Mouse (Mus musculus) erythroblast, embryonic 14.5 days (primary cell): Measurements from ENCODE around the gene 5430403G16Rik. TPM values are rescaled to one million over a fixed set of nuclear protein-coding genes. Genes with fewer than 3 reads are reported as not detected.
"Not testable (repeated sequence)": the region's sequence is repeated elsewhere in the genome, so short reads cannot be mapped to it uniquely, and the experiment has no call there.

ENCODE experiments used
- H3K27me3 ChIP-seq: 2 replicates; pipeline ENCODE4 v1.6.1; 2012; ENCODE audit warnings: inconsistent platforms; ENCODE audit not compliant: control insufficient read depth
- H3K36me3 ChIP-seq: 2 replicates; pipeline ENCODE4 v1.6.1; 2012; ENCODE audit warnings: mild to moderate bottlenecking, inconsistent platforms; ENCODE audit not compliant: control insufficient read depth
- H3K4me1 ChIP-seq: 2 replicates; pipeline ENCODE4 v1.6.1; 2012; ENCODE audit warnings: inconsistent platforms; ENCODE audit not compliant: control insufficient read depth
- H3K4me3 ChIP-seq: replicated peaks from 2 replicates; pipeline ENCODE3; 2012; ENCODE audit warnings: moderate library complexity, mild to moderate bottlenecking, inconsistent platforms
- H3K9me3 ChIP-seq: 2 replicates; pipeline ENCODE4 v1.6.1; 2012; ENCODE audit warnings: low read length, inconsistent platforms, mixed read lengths; ENCODE audit not compliant: control insufficient read depth
- GATA1 ChIP-seq: IDR thresholded peaks from 2 replicates; pipeline ENCODE4 v1.6.1; 2012; ENCODE audit warnings: low read length, inconsistent platforms, mixed read lengths
- TAL1 ChIP-seq: IDR thresholded peaks from 3 replicates; pipeline ENCODE4 v1.6.1; 2012; ENCODE audit warnings: low read length, inconsistent platforms, mixed read lengths
- polyA plus RNA-seq: library from polyadenylated mRNA; stranded (reverse); fragments of >175 nt; gene quantifications from 2 replicates; pipeline ENCODE4 v1.2.3, GENCODE M21; 2012

Gene 5430403G16Rik
- not detected in 2 replicates for polyA plus RNA-seq

GRCm38 (mm10) chr5:109690537-109691201, at the start of gene 5430403G16Rik:
Gene 5430403G16Rik, minus strand, starts transcription at chr5:109691041.
- not testable (repeated sequence) for H3K27me3 ChIP-seq, H3K4me1 ChIP-seq, H3K9me3 ChIP-seq, H3K36me3 ChIP-seq
- peak within 1 kb of the TSS; percentile 67 for H3K4me3 ChIP-seq

- H3K4me1 ChIP-seq, H3K36me3 ChIP-seq, H3K4me3 ChIP-seq, H3K27me3 ChIP-seq: not testable (repeated sequence)
- H3K9me3 ChIP-seq: peaks cover 12% of the 10 kb centered on the region
These were observed 26.5 kb upstream of the 5430403G16Rik start for GRCm38 (mm10) chr5:109717341-109717740.

- H3K27me3 ChIP-seq, H3K4me1 ChIP-seq, H3K9me3 ChIP-seq, H3K36me3 ChIP-seq: not testable (repeated sequence)
- peak overlapping the region; percentile 67 for H3K4me3 ChIP-seq
These were observed 544 bp upstream of the 5430403G16Rik start for GRCm38 (mm10) chr5:109691205-109691965.

- no peak for TF ChIP-seq GATA1
- no peak for TF ChIP-seq TAL1
- Histone ChIP-seq H3K4me1 (no peaks in the 10 kb centered on the region), H3K27me3 (no peaks in the 10 kb centered on the region), H3K4me3 (no peak overlapping the region), H3K36me3 (no peaks in the 10 kb centered on the region), H3K9me3 (peaks cover 26% of the 10 kb centered on the region)
These were observed 7.9 kb downstream of the 5430403G16Rik start for GRCm38 (mm10) chr5:109682921-109683320.

Other genes with a start within 250 kb of the 5430403G16Rik start
- gene Crlf2, start 132.0 kb downstream of the 5430403G16Rik start, polyA plus RNA-seq: 0.37 and 0.92 TPM in 2 replicates
- gene 4930522L14Rik, start 60.8 kb upstream of the 5430403G16Rik start, polyA plus RNA-seq: not detected in 2 replicates
- not detected in 2 replicates for gene Gm15446, start 232.4 kb upstream of the 5430403G16Rik start, polyA plus RNA-seq